Mouse (Mus musculus) c-Kit-positive CD71-positive TER-119-positive erythroid progenitor cells, embryonic 14.5 days (primary cell): ENCODE results near the gene Atp13a3.
"Not testable (repeated sequence)": the region's sequence is repeated elsewhere in the genome, so short reads cannot be mapped to it uniquely, and the experiment has no call there.

ENCODE experiments used
- DNase-seq: peaks from one replicate; pipeline ENCODE4 v3.0.0-alpha.2; 2013; ENCODE audit warnings: low spot score

Atp13a3 gene

DNA sequence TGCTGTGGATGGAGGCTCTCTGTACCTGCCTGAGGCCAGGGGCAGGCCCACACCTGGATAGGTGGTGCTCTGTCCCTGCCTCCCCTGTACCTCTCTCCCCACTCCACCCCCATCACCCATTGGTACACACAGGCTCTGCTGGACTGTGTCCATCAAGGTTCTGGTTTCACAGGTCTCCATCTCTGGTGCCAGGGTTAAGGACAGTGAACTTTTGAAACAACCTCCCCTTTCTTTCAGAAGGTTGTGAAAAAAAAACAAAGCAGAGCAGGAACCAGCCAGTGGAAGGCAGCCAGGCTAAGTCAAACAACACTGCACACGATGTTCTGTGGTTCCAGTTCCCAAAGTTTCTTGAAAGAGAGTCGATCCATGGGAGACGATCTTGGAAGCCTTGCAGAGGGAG is 6.9 kb upstream of the Atp13a3 start:
- DNase-seq: no peak

DNA sequence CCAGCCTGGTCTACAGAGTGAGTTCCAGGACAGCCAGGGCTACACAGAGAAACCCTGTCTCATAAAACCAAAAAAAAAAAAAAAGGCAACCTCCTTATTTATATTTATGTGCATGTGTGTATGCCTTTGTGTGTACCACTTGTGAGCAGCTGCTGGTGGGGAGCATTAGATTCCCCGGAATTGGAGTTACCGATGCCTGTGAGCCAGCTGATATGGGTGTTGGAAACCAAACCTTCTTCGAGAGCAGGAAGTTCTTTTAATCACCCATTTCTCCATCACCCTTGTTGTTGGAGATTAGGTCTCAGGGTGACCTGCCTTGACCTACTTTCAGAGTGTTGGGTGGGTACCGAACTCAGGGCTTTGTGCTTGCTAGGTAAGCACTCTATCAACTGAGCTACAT is 5.1 kb upstream of the Atp13a3 start:
- no peak for DNase-seq

DNA sequence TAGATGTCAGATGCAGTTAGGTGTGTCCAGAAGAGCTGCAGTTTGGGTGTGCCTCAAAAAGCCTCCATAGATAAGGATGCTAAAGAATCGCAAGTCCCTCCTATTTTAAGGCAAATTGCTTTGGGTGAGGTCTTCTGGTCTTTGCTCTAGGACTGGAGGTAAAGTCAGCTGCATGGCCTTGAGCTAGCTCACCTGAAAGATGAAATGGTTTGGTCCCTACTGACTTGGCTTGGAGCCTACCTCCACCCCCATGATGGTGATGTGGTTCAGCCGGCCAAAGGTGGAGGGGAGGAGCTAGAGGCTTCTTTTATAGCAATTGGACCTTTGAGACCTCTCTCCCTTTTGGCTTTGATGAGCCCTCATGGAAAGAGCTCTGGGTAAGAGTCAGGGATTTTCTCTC is 1.7 kb upstream of the Atp13a3 start:
- DNase-seq: peak; percentile 53

DNA sequence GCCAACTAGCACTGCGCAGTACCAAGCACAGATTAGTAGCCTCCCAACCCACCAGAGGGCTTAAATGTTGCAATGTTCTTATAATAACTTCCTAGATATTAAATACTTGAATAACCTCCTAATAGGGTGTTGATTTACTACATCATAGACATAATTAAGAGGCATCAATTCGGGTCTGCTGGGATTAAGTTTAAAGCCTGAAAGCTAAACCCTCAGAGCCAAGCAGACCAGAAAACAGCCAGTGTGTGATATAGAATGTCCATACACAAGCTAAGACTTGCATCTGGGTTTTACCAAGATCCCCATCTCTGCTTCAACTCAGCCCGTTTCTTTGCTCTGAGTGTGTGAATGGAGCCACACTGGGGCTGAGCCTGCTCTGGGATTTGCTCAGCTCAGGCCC is 2.2 kb downstream of the Atp13a3 start:
- DNase-seq: no peak

DNA sequence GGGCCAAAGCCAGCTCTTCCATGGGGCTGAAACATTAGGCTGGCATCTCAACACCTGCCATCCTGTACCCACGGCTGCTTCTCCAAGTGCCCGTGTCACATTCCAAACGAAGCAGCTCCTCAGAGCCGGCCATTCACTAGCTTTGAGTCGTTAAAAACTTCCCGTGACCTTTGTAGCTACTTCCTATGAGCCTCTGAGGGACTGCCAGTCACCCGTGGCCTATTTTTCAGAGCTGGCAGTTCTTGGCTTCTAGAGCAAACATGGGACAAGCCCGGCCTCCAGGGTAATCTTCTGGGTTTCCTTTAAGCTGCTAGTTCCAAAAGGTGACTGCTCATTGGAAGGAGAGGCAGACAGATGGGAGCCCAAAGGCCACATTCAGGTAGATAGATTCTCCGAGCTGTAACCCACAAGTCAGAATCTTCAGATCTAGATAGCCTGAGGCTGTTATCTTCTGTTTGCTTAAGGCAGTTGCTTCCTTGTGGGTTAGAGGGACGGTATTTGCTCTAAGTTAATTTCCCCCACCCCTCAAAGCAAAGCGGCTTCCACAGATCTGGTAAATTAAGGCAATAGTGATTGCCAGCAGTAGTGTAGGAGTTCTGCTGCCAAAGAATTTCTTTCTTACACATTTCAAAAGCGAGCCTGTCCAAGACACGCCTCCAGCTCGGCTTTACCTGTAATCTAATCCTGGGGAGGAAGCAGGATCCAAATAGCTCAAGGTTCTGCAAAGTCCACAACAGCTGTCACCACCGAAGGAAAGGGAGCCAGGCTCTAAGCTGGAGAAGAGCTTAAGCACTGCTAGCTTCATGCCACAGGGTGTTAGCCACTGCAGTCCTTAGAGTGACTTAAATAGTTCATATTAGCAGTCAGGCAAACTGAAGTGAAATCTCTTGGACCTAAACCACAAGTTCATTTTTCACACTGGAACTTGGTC is 8.4 kb downstream of the Atp13a3 start:
- no peak for DNase-seq

DNA sequence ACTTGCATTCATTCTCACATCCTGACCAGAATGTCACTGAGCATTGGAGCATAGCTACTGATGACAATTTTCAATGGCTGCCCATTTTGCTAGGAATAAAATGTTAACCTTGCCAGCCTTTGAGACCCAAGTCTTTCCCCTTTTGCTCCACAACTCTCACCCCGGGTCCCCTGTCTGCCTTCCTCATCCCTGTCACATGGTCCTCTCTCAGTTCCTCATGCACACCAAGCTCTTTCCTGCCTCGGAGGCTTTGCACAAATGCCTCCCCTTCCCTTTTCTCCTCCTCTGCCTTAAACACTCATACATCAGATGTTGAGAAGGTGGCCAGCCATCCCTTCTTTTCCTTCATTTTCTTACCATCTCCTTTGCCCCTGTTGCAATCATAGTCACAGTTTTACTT is 10.6 kb downstream of the Atp13a3 start:
- DNase-seq: no peak

DNA sequence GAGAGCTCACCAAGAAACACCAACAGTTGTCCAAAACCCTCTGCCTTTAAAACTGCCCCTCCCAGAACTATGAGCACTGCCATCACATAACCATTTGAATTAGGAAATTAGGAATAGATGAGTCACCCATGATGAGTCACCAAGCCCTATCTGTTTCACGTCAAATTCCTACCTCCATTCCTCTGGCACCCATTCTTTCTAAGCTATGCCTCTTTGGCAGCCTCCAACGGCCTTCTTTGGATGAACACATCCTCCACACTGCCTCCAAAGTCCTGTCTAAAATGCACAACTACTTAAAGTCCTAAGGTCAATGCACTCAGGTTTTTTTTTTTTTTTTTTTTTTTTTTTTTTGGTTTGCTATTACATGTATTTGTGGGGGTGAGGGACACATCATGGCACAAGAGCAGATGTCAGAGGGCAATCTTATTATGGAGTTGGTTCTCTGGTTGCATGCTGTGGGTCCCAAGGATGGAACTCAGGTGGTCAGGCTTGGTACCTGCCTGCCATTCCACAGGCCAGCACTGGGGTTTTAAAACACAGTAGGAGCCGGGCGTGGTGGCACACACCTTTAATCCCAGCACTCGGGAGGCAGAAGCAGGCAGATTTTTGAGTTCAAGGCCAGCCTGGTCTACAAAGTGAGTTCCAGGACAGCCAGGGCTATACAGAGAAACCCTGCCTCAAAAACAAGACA is 15.0 kb downstream of the Atp13a3 start:
- no peak for DNase-seq

DNA sequence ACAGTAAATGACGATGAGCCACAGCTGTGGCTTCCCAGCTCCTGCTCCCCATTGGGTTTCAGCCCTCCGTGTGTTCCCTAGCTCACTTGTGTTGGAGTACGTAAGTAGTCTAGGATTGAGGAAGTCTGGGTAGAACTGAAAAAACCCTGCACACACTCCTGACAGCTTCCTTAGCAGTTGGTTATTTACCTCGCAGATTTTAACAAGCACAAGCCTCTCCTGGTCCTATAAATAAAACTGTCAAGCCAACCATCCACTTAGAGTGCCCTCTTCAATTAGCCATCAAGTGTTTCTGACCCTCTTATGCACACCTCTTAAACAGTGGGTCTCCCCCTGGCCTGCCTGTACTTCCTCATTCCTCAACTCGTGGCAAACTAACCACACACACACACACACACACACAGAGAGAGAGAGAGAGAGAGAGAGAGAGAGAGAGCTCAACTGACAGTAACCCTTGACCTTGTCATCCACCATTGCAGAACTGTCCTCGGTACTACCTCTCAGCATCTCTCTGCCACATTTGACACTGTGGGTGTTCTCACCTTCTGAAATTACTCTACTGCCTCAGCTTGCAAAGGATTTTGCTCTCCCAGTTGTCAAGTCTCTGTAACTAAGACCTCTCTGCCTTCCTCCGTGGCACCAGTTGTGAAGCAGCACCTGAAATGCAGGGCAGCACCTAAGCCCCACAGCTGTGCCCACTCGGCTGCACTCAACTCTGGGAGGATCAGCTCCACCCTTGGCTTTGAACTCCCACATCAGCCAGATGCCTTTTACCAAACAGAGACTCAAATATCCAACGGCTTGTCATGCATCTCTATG is 15.7 kb downstream of the Atp13a3 start:
- no peak for DNase-seq

DNA sequence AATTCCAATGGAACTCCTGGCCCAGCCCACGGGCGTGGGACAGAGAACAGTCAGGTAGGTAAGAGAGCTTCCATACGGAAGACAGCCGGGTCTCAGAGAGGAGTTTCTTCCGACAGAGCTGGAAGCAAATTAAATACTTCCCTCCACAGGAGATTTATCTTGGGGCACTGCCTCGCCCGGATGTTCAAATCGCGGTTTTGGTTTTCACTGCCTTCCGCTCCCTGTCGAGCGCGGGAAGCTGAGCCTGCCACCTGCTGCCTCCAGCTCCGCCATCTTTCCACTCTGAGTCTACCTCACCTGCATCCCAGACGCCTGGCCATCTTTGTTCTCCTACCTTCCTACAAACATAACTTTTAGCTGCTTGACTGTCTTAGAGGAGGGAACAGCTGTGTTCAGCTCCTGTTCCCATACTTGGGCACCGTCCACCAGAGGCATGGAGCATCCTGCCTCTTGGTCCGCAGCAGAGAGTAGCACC is 16.5 kb downstream of the Atp13a3 start:
- DNase-seq: peak; percentile 59

DNA sequence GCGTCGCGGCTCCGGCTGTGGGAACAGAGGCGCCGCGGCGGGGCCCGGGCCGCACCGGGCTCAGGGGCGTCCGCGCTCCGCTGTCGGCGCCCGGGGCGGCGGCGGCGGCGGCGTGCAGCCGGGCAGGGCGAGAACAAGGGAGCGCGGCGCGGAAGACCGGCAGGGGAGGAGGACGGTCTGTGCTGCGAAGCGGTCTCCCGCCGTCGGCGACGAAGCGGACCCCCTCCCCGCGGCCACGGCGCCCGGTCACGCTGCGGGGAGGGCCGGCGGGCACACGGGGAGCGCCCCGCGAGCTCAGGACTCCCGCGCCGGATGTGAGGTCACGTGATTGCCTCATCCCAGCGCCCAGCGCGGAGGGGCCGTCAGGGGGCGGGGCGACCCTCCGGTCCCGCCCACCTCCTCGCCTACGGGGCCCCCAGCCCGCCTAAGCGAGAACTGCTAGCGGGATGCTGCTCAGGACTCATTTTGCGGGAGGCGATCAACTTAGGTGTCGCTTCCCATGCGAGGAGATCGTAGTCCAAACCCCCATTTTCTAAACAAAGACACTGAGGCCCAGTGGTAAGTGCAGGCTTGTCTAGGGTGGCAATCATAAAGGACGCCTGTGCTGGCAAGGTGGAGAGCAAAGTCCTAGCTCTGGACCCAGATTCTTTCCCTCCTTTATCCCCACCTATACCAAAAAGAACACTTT is 17.1 kb downstream of the Atp13a3 start:
- peak; percentile 89 for DNase-seq

DNA sequence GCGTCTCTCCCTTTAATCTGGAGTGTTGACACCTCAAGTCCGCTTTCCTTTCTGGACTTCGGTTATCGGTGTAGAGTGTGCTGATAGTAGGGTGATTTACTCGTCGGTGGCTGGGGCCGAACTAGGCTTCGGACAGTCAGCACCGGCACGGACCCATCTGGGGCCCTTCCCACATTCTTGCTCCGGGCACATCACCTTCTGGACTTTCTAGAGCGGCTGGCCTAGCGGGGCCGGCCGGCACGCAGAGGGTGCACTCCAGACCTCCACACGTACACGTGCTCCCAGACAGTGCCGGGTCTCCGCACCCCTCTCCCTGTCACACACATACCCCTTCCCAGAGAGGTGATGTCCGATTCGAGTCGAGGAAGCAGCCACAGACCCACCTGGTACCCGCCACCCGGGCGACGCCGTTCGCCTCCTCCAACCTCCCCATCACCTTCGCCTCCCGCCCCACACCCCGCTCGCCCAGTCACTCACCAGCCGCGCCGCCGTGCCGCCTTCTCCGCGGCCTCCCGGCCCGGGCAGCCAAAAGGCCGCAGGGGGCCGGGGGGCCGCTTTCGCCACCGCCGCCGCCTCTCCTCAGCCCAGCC is 17.8 kb downstream of the Atp13a3 start:
- DNase-seq: no peak

DNA sequence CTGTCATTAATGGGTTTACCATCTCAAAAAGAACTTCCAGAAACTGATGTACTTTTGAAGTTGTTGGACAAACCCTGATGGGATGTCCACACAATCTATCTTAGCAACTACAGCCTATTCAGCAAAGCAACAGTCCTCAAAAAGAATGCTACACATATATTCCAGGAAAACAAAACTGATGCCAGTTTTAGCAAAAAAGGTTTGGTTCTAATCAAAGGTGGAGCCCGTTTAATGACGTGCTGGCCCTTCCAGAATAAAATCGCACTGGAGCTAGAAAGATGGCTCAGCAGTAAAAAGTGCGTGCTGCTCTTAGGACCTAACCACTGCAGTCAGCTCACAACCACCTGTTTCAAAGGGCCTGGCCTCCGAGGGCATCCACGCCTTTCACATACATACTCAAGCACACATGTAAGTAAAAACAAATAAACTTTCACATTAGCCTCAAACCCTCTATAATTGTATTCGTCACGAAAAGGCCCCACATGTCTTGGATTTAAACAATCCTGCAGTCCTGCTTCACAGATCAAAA is 18.8 kb downstream of the Atp13a3 start:
- DNase-seq: no peak

DNA sequence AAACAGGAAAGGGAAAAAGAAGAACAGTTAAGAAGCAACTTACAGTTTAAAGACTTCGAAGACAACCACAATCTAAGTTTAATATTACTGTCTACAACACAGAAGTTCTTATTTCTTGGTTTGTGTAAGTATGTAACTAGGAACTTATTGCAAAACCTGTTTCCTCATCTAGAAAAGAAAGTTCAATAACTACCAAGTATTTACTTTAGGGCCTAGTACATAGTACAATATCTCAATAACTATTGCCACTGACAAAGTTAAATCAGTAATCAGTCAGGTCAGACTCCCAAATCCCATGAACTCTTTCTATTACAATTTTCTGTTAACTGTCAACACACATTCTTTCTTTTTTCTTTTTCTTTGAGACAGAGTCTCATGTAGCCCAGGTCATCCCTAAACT is 20.2 kb downstream of the Atp13a3 start:
- DNase-seq: no peak

DNA sequence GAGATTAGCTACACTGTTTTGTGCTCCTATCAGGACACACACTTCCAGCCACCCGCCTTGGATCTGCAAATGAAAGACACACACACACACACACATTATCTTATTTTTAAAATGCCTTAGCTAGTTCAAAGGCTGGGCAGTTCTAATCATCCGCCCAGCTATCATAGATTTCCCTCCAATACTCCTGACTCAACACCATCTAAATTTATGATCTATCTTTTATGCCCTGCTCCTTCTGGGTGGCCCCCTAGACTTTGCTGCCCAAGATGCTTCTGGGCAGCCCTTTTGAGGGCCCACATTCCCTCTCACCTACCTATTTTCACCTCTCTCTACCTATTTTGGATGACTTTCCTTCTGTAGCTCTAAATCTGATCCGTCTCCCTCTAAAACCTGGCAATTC is 29.5 kb downstream of the Atp13a3 start:
- no peak for DNase-seq

DNA sequence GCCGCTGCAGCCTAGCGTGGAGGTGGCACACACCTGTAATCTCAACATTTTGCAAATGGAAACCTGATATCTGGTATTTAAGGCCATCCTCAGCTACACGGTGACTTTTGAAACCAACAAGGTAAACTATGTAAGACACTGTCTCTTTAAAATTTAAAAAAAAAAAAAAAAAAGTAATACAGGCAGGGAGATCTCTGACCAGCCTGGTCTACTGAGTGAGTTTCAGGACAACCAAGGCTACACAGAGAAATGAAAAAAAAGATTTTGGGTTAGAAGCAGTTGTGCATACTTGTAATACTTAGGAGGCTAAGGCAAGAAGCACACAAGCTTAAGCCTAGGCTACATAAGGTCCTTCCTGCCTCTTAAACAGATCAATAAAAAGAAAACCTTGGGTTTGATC is 30.8 kb downstream of the Atp13a3 start:
- DNase-seq: no peak

DNA sequence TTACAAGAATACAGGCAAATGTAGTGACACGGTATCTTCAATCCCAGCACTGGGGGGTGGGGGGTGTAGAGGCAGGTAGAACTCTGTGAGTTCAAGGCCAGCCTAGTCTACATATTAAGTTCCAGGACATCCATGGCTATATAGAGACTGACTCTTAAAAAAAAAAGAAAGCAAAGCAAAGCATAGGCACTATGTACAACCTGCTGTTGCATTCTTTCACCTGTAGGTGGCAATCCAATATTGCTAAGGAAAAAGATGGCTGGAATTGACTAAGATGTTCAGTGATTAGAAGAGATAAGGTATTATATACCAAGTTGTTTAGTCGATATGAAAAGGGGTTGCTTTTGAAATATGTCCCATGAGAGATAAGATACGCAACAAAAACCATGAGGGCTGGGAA is 31.5 kb downstream of the Atp13a3 start:
- peak; percentile 59 for DNase-seq

DNA sequence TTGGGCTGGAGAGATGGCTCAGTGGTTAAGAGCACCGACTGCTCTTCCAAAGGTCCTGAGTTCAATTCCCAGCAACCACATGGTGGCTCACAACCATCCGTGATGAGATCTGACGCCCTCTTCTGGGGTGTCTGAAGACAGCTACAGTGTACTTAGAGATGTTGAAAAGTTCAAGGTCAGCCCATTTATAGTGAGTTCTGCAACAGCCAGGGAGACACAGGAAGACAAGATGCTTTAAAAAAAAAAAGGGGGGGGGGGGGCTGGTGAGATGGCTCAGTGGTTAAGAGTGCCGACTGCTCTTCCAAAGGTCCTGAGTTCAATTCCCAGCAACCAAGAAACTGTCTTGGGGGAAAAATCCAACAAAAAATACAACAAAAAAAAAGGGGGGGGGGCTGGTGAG is 32.5 kb downstream of the Atp13a3 start:
- DNase-seq: not testable (repeated sequence)

DNA sequence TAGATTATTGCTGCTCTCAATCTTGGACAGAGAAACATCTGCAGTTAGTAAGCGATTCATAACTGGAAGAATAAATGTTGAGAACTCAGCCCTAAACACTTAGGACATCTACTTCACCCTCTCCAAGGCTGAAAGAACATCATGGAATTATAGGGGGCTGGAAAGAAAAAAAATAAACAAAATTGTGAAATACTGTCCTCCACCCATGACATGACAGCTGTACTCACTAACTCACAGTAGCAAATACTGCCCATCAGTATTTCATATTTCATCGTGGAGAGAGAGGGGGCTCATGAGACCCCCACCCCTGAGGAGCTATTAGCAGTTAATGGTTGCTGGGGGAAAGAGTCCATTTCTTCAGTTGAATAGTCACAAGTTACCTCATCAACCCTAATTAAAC is 38.4 kb downstream of the Atp13a3 start:
- DNase-seq: no peak

DNA sequence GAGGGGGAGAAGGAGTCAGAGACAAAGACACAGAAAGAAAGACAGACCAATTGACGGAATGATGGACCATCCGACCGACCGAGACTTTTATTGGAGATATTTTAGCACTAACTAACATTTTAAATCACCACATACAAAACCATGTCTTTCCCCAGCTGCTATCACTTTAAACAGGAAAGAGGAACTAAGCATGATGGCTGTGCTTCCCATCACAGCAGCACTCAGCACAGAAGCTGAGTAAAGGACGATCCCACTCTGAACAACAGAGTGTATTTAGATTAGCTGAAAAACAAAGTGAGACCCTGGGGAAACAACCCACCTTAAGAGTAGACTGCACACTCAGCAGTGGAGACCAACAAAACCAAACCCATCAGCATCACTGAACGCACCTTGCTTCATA is 41.2 kb downstream of the Atp13a3 start:
- DNase-seq: no peak

DNA sequence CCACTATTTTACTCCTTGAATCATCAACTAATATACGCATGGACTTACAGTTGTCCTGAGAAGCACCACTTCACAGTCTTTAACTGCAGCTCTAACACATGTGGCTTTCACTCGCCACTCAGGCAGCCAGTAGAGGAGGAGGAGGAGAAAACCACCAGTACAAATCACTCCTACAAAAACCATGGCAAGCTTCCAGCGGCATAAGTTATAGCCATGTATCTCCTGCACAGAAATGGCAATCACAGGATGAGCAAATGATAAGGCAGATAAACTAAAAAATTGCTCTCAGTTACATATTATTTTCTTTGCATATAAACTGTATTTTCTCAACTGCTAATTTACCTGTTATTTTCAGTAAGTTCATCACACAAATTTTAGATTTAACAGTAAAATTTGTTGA is 43.2 kb downstream of the Atp13a3 start:
- no peak for DNase-seq

DNA sequence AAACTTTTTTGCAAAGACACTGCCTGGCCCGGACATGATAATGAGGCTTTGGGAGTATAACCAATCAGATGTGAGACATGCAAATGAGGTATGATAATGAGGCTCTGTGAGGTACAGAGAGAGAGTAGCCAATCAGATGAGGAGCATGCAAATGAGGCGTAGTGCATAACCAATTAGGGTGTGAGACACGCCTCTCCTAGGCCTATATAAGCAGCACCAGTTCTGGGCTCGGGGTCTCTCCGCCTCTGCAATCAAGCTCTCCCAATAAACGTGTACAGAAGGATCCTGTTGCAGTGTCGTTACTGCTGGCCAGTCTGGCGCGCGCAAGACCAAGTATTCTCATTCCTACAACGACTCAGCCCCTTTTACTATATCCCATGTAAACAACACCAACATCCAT is 52.3 kb downstream of the Atp13a3 start:
- DNase-seq: not testable (repeated sequence)
